Mouse (Mus musculus) midbrain, embryonic 13.5 days (tissue): Measurements from ENCODE around the gene Cyth4. TPM values are rescaled to one million over a fixed set of nuclear protein-coding genes. Genes with fewer than 3 reads are reported as not detected.

Source experiments
- ATAC-seq: fragments of 200-750 bp; cut with Nextera tagmentation; 2 replicates; pipeline ENCODE4 v1.8.0; 2017; ENCODE audit warnings: mild to moderate bottlenecking, moderate TSS enrichment, moderate library complexity
- H3K27ac ChIP-seq: fragments of 300-500 bp; sonication (generic); 2 replicates; pipeline ENCODE4 v1.5.1; 2015; ENCODE audit warnings: inconsistent platforms, mild to moderate bottlenecking, moderate library complexity
- H3K27me3 ChIP-seq: fragments of 300-500 bp; sonication (generic); 2 replicates; pipeline ENCODE4 v1.6.1; 2015; ENCODE audit warnings: mild to moderate bottlenecking, inconsistent platforms
- H3K36me3 ChIP-seq: fragments of 300-500 bp; sonication (generic); 2 replicates; pipeline ENCODE4 v1.6.1; 2015; ENCODE audit warnings: mild to moderate bottlenecking, inconsistent platforms
- H3K4me1 ChIP-seq: fragments of 300-500 bp; sonication (generic); replicated peaks from 2 replicates; pipeline ENCODE4 v1.6.1; 2015; ENCODE audit warnings: inconsistent platforms
- H3K4me2 ChIP-seq: fragments of 300-500 bp; sonication (generic); replicated peaks from 2 replicates; pipeline ENCODE4 v1.6.1; 2015; ENCODE audit warnings: moderate library complexity, mild to moderate bottlenecking, inconsistent platforms
- H3K4me3 ChIP-seq: fragments of 300-500 bp; sonication (generic); replicated peaks from 2 replicates; pipeline ENCODE4 v1.5.1; 2015; ENCODE audit warnings: mild to moderate bottlenecking, inconsistent platforms
- H3K9ac ChIP-seq: fragments of 300-500 bp; sonication (generic); replicated peaks from 2 replicates; pipeline ENCODE4 v1.6.1; 2015; ENCODE audit warnings: mild to moderate bottlenecking, inconsistent platforms
- H3K9me3 ChIP-seq: fragments of 300-500 bp; sonication (generic); 2 replicates; pipeline ENCODE4 v1.6.1; 2016; ENCODE audit warnings: mild to moderate bottlenecking, inconsistent platforms
- WGBS: fragments of 180-500 bp; shearing (Covaris S2); methylation state at CpG from one replicate; pipeline ENCODE4 v1.1.7; 2015; 5-methylcytosine and 5-hydroxymethylcytosine counted together
- polyA plus RNA-seq: library from polyadenylated mRNA; unstranded; fragments of >200 nt; fragmentation: Nextera tagmentation; extraction: Ambion mirVana; gene quantifications from 2 replicates; pipeline ENCODE4 v1.2.1, GENCODE M21; 2015

Cyth4 gene
- polyA plus RNA-seq, 1 experiment from 2014 or later, result 5.8 TPM

DNA sequence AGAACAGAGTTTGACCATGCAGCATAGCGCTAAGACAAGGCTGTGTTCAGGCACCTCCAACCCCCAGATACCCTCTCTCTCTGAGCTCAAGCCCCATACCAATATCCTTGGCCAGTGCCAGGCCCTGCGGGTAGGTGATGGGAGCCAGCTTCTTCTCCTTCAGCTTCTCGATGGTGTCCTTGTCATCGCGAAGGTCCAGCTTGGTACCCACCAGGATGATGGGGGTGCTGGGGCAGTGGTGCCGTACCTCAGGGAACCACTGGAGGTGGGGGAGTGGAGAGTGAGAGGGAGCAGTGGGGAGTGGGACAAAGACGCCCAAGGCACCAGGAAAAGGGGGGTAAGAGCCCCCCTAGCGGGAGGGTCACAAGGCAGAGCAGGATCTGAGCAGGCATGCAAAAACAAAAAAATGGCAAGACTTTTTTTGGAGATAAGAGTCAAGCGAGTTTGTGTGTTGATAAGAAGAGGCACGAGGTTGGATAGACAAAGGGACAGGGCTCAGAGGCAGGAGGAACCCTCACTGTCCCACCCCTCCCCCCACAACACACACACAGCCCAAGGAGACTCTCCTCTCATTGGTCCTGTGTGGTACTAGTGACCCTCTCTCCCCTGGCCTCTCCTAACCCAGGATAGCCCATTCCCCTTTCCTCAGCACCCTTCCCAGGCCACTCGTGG is 31.9 kb upstream of the Cyth4 start:
- H3K4me1 ChIP-seq, result no peaks in the 10 kb centered on the region
- no peak overlapping the region for H3K27ac ChIP-seq
- H3K4me3 ChIP-seq, result no peak overlapping the region
- H3K27me3 ChIP-seq, result no peaks in the 10 kb centered on the region
- no peak overlapping the region for H3K9ac ChIP-seq
- H3K9me3 ChIP-seq, result no peaks in the 10 kb centered on the region
- H3K4me2 ChIP-seq, result no peak overlapping the region
- 69% methylated on average over 11 of the region's 11 CpGs for WGBS
- no peaks in the 10 kb centered on the region for H3K36me3 ChIP-seq
- no peak for ATAC-seq

DNA sequence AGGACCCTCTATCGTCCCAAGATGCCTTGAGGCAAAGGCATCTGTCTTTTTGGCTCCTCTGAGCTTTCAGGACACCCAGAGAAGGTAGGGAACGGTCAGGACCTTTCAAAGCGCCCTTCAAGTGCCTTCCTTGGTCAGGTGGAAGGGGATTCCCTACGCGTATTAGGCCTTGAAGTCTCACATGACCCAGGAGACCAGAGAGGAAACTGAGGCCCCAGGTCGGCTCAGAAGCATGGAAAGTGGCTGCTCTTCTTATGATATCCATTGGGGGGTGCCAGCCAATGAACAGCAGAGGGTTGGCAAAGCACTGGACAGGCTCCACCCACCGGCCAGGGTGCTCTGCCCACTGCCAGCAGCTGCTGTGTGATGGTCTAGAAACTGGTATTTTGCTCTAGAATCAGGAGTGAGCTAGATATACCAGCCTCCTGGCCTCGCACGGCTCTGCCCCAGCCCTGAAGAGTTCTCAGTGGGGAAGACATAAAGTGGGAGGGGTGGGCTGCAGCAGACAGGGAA is 29.2 kb upstream of the Cyth4 start:
- ATAC-seq, result no peak
- WGBS, result 80% methylated on average over 9 of the region's 9 CpGs

DNA sequence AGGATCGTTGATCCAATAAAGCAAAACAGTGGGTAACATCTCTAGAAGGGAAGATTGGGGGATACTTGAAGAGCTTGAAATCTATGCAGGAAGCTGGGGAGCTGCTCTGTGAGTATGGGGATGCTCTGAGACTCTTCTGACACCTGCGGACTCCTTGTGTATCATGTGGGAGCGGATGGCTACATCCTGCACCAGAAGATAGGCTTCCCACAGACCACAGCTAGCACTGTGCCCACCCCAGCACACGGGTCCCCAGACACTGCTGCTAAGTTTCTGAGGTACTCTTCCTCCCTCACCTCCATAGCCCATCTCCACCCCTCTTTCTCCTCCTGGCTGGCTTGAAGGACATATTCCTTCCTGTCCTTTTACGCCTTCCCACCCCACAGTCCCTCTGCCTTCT is 26.7 kb upstream of the Cyth4 start:
- no peaks in the 10 kb centered on the region for H3K36me3 ChIP-seq
- no peak for ATAC-seq
- no peak overlapping the region for H3K4me3 ChIP-seq
- no peak overlapping the region for H3K4me2 ChIP-seq
- H3K9me3 ChIP-seq, result no peaks in the 10 kb centered on the region
- no peak overlapping the region for H3K9ac ChIP-seq
- H3K27me3 ChIP-seq, result no peaks in the 10 kb centered on the region
- H3K4me1 ChIP-seq, result no peaks in the 10 kb centered on the region
- WGBS, result 87% methylated on average over 5 of the region's 5 CpGs
- no peak overlapping the region for H3K27ac ChIP-seq

More for the DNA sequence above, 29.2 kb upstream of the Cyth4 start:
- no peak overlapping the region for H3K4me2 ChIP-seq
- H3K9me3 ChIP-seq, result no peaks in the 10 kb centered on the region
- H3K36me3 ChIP-seq, result no peaks in the 10 kb centered on the region
- no peak overlapping the region for H3K27ac ChIP-seq
- H3K9ac ChIP-seq, result no peak overlapping the region
- no peaks in the 10 kb centered on the region for H3K4me1 ChIP-seq
- H3K27me3 ChIP-seq, result no peaks in the 10 kb centered on the region
- no peak overlapping the region for H3K4me3 ChIP-seq

DNA sequence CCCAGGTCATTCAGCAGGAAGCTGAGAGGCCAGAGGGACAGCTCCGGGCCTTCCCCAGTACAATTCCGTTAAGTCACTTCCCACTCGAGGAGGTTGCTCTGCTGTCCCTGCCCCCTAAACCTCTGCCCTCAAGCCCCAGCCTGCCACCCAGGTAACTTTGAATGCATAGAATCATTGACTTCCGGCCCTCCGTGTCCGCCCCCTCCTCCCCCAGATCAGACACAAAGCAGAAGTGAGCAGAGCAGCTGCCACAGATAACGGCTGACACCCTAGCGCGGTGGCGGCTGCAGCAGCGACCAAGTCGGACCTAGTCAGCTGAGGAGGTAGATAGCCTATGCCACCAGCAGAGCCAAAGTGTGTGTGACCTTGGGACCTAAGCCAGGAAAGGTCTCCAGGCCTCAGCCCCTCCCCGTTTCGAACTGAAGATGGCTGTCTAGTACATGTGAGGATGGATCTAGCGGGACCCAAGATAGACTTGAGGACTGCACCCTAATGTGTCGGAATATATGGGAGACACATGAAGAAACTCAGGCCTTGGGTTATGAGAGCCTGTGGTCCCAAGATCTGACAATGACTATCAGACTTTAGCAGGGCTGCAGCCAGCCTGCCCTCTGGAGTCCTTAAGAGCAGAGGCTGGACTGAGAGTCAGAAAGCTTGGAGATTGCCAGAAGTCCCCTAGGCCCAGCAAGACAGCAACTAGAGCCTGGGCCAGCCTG is 25.1 kb upstream of the Cyth4 start:
- no peaks in the 10 kb centered on the region for H3K36me3 ChIP-seq
- 71% methylated on average over 16 of the region's 16 CpGs for WGBS
- no peak overlapping the region for H3K4me2 ChIP-seq
- H3K4me1 ChIP-seq, result no peaks in the 10 kb centered on the region
- H3K9ac ChIP-seq, result no peak overlapping the region
- ATAC-seq, result no peak
- H3K4me3 ChIP-seq, result no peak overlapping the region
- H3K27me3 ChIP-seq, result no peaks in the 10 kb centered on the region
- no peaks in the 10 kb centered on the region for H3K9me3 ChIP-seq
- no peak overlapping the region for H3K27ac ChIP-seq

DNA sequence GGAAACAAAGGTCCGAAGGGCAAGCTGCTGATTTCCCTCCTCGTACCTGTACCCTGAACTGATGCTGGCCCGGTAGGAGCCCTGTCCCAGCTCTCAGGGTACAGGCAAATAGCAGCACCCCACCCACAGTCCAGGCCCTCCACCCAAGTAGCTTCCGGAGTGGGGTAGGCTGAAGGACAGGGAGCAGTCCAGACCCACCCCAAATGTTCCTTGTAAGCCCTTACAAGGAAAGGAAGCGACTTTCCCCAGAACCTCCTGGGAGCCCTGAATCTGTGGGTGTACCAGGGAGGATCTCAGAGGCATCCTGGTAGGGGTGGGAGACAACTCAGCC is 24.6 kb upstream of the Cyth4 start:
- Histone ChIP-seq H3K4me2 (no peak overlapping the region), H3K27ac (no peak overlapping the region), H3K4me3 (no peak overlapping the region), H3K4me1 (no peaks in the 10 kb centered on the region), H3K36me3 (no peaks in the 10 kb centered on the region), H3K9ac (no peak overlapping the region), H3K9me3 (no peaks in the 10 kb centered on the region), H3K27me3 (no peaks in the 10 kb centered on the region)
- no peak for ATAC-seq
- 88% methylated on average over 5 of the region's 5 CpGs for WGBS

DNA sequence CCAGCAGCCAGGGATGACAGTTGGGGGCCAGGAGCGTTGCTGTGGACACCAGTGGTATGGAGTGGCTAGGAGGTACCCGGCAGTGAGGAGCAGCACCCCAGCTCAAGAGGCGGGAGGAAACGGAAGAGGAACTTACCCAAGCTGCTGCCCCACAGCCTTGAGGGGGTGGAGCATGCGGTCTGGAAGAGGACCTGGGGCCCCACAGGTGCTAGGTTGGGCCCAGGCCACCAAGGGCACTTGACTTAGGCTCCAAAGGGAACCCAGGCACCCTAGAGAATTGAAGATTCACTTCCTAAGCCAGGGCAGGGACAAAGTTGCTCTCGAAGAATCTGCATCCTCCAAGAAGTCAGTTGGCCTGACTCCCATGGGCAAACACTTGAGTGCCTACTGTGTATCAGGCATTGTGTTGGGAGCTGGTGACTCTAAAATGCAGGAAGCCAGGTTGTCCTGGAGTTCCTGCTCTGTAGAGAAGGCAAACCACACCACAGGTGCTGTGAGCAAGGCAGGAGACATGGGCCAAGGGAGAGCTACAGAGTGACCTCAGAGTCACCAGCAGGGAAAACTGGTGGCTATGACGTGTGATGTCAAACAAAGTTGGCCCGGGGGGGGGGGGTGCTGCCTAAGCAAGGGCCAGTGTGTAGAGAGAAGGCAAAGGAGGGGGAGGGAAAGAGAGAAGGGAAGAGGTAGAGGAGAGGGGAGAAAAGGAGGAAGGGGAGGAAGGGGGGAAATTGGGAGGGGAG is 24.0 kb upstream of the Cyth4 start, which contains the start of gene Rac2:
TSS of gene Rac2 (minus strand) at position 126 of the 740 bp plus-strand sequence.
- no peaks in the 10 kb centered on the region for H3K27me3 ChIP-seq
- no peak within 1 kb of the TSS for H3K27ac ChIP-seq
- WGBS, result 86% methylated on average over 8 of the region's 8 CpGs
- no peaks in the 10 kb centered on the region for H3K4me1 ChIP-seq
- H3K4me3 ChIP-seq, result no peak within 1 kb of the TSS
- H3K9ac ChIP-seq, result no peak within 1 kb of the TSS
- no peak within 1 kb of the TSS for H3K4me2 ChIP-seq
- H3K9me3 ChIP-seq, result no peaks in the 10 kb centered on the region
- no peak for ATAC-seq
- no peaks in the 10 kb centered on the region for H3K36me3 ChIP-seq

DNA sequence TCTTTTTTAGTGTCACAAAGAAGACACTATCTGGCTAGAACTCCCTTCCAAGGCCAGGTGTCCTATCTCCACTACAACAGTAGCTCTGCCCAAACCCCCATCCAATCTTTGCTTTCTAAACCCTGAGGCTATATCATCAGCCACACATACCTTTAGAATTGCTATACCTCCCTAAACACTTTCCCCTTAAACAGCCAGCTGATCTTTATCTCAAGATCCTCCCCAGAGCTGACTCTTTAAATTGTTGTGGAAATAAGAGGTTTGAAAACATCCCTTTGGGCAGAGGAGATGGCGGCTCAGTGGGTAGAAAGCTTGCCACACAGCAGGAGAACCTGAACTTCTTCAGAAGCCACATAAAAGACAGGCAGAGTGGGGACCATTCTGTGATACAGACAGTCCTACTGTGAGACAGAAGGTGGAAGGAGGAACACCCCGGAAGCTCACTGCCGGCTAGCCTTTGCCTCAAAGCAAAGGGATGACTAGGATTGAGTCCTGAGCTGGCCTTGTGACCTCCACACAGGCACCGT is 20.5 kb upstream of the Cyth4 start:
- ATAC-seq, result no peak
- H3K27me3 ChIP-seq, result no peaks in the 10 kb centered on the region
- no peaks in the 10 kb centered on the region for H3K36me3 ChIP-seq
- no peak overlapping the region for H3K4me3 ChIP-seq
- peaks cover 21% of the 10 kb centered on the region for H3K4me1 ChIP-seq
- H3K27ac ChIP-seq, result no peak overlapping the region
- no peak overlapping the region for H3K4me2 ChIP-seq
- H3K9ac ChIP-seq, result no peak overlapping the region
- WGBS, result 61% methylated on average over 4 of the region's 4 CpGs
- H3K9me3 ChIP-seq, result no peaks in the 10 kb centered on the region

DNA sequence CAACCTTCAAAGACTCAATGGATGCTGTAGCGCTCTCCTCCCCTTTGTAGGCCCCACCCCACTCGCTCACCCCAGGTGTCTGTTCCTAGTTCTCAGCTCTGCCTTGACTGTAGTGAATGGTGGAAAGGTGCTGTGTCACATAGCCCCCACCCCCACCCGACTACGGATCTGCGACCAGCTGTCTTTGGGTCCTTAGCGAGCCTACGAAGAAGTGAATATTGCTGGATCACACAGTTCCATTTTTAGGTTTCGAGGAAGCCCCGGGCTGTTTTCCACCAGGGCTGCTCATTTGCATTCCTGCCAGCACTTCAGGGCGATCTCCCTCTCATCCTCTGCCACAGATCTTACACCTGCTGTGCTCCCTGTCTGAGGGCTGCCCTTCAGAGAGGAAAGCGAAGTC is 13.5 kb upstream of the Cyth4 start:
- H3K4me3 ChIP-seq, result no peak overlapping the region
- H3K36me3 ChIP-seq, result no peaks in the 10 kb centered on the region
- no peak overlapping the region for H3K4me2 ChIP-seq
- ATAC-seq, result no peak
- 25% methylated on average over 11 of the region's 11 CpGs for WGBS
- peaks cover 5% of the 10 kb centered on the region; the same call in 1 of the 2 replicates for H3K9me3 ChIP-seq
- H3K9ac ChIP-seq, result no peak overlapping the region
- H3K27ac ChIP-seq, result no peak overlapping the region
- peaks cover 34% of the 10 kb centered on the region for H3K4me1 ChIP-seq
- no peaks in the 10 kb centered on the region for H3K27me3 ChIP-seq

DNA sequence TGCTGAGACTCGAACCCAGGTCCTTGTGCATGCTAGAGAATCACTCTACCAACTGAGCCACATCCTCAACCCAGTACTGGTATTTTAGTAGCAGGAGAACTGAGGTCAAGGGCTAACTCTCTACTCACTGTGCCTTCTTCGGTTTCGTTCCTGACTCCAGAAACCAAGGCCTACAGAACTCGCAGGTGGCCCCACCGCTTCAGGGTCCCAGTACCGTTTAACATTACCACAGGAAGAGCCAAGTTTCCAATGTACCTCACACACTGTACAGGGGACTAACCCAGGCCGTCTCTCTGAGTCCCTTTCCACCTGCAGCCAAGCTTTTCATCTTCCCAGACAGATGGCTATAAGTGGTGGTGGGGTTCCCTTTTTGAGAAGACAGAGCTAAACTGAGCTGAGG is 11.4 kb upstream of the Cyth4 start:
- H3K4me2 ChIP-seq, result no peak overlapping the region
- H3K27me3 ChIP-seq, result no peaks in the 10 kb centered on the region
- no peak overlapping the region for H3K4me3 ChIP-seq
- no peak overlapping the region for H3K9ac ChIP-seq
- H3K36me3 ChIP-seq, result no peaks in the 10 kb centered on the region
- no peak overlapping the region for H3K27ac ChIP-seq
- peaks cover 22% of the 10 kb centered on the region for H3K4me1 ChIP-seq
- peaks cover 5% of the 10 kb centered on the region; the same call in 1 of the 2 replicates for H3K9me3 ChIP-seq
- WGBS, result 93% methylated on average over 7 of the region's 7 CpGs
- ATAC-seq, result no peak

DNA sequence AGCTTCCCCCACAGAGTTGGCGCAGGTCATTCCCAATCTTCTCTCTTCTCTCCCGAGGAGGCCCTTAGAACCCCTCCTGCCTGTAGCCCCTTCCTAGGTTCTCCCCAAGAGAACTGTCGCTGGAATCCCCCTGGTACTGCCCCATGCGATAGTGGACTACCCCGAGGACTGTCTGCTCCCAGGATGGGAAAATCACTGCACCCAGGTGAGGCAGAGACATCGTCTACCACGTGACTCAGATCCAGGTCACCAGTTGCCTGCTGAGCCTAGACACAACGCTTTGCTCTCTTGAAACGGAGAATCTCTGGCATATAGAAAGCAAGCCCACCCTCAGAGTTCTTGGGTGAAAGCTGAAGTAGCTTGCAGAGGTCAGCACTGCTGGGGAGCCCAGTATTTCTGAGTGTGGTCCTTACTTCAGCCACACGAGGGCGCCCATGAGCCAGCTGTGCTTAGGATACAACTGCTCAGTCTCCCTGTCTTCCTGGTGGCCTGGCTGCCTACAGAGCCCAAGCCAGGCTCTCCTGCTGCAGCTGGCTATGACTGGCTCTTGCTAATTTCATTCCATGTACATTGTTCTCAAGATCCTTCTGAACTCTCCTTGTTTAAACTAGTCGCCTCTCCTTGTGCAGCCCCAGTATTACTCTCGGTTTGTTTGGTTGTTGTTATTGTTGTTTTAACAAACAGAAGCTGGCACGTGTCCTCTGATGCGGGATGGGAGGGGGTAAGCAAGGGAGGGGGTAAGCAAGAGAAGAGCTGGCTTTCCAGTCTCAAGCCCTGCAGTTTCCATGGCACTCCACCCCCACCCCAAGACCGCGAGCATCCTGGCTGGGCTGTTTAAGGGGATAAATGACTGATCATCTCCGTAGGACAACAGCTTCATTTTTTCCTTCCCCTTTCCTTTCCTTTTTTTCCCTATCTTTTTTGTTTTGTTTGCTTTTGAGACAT is 9.5 kb upstream of the Cyth4 start:
- no peak overlapping the region for H3K4me3 ChIP-seq
- 0 out of 2 replicates have a peak overlapping the region, but pooled peaks have one; percentile 30 for H3K27ac ChIP-seq
- no peak overlapping the region for H3K9ac ChIP-seq
- no peak overlapping the region for H3K4me2 ChIP-seq
- no peaks in the 10 kb centered on the region for H3K36me3 ChIP-seq
- H3K4me1 ChIP-seq, result 0 out of 2 replicates have a peak, but pooled peaks cover 5% of the 10 kb centered on the region
- WGBS, result 49% methylated on average over 18 of the region's 18 CpGs
- ATAC-seq, result peak; percentile 91
- H3K9me3 ChIP-seq, result peaks cover 5% of the 10 kb centered on the region; the same call in 1 of the 2 replicates
- H3K27me3 ChIP-seq, result no peaks in the 10 kb centered on the region

DNA sequence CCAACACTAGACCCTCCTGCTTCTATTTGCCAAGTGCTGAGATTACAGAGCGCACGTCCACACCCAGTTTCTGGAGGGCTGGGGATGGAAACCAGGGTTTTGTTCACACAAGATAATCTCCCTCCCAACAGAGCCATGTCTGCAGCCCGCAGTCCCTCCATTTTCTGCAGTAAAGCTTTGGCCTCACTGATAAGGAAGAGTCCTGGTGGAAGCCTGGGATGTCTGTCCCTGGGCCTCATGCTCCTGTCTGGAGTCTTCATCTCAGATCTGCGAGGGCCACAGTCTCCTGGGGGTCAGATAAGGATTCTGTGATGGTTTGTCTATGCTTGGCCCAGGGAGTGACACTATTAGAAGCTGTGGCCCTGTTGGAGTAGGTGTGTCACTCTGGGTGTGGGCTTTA is 8.8 kb upstream of the Cyth4 start:
- H3K4me2 ChIP-seq, result no peak overlapping the region
- no peak overlapping the region for H3K4me3 ChIP-seq
- WGBS, result 81% methylated on average over 4 of the region's 4 CpGs
- H3K27ac ChIP-seq, result no peak overlapping the region
- H3K27me3 ChIP-seq, result no peaks in the 10 kb centered on the region
- no peaks in the 10 kb centered on the region for H3K36me3 ChIP-seq
- no peak overlapping the region for H3K9ac ChIP-seq
- peaks cover 5% of the 10 kb centered on the region; the same call in 1 of the 2 replicates for H3K9me3 ChIP-seq
- ATAC-seq, result no peak
- 0 out of 2 replicates have a peak, but pooled peaks cover 5% of the 10 kb centered on the region for H3K4me1 ChIP-seq
